Mouse (Mus musculus): ENCODE data around the gene Dnajc30.
A peak's percentile ranks its signal among the peaks of the same experiment; 100 is the strongest.
"Not testable (repeated sequence)": the region's sequence is repeated elsewhere in the genome, so short reads cannot be mapped to it uniquely, and the experiment has no call there.

The Dnajc30 gene

DNA sequence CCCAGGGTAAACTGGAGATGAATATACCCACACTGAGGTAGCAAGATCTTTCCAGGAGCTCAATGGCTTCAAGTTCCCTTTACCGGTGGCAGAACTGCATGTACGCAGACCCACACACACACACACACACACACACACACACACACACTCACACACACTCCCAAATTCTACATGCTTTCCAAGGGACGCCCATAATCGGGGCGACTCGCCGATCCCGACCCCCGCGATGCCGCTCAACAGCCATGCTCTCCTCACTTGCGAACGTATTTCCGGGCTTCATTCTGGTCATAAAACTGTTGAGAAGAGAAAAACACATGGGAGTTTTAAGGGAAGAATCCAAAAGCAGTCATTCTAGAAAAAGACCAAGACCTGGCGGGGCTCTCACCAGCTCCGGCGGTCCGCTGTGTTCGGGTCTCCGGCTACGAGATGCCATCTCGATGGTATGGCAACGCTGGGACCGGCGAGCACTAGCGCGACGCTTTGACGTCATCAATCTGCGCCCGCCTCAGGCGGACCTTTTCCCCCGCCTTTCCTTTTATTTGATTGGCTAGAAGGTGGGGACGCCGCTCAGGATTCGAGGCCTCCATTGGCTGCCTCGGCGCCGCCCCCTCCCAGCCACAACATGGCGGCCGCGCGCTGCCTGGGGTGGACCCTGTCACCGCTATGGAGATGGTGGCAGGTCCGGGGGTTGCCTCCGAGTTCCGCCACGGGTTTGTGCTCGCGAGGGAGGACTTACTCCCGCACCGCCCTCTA lies at the start of gene Dnajc30:
Dnajc30 (plus strand) TSS at position 574 of the 753 bp plus-strand sequence.
- peak; percentile 97 for DNase-seq

GRCm38 (mm10) chr5:135015497-135015896 lies 48.5 kb upstream of the Dnajc30 start:
- peak; percentile 89 for DNase-seq

DNA sequence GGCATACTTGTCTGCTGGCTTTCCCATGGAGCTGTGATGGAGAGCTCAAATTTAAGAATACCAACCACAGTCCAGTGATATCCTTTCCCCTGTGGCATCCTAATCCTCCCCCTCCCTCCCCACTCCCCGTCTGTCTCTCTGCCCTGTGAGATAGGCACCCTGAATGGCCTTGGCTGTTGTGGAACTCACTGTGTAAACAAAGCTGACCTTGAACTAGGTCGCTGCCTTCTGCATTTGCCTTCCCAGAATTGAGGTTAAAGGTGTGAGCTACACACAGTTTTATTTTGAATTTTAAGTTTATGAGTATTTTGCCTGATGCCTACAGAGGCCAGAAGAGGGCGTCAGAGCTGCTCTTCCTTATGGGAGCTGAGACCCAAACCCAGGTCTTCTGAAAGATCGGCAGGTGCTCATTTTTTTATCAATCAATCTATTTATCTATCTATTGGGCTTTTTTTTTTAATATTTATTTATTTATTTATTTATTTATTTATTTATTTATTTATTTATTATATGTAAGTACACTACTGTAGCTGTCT lies 47.7 kb upstream of the Dnajc30 start:
- no peak for DNase-seq

DNA sequence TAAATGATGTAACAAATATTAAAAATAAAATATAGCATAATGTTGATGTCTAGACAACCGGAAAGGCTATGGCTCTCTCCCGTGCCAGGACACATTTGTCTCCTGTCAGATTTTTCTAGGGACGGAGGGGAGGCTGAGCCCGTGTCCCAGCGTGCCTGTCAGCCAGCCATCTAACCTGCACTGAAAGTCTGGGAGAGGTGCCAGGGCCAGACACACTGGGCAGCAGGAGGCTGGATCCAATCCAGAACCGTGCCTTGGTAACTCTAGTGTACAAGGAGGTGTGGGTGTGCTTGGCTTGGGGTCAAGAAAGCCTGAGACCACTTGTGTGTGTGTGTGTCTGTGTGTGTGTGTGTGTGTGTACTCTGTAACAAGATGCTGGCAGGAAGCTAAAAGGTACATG lies 42.2 kb upstream of the Dnajc30 start:
- no peak for DNase-seq

GRCm38 (mm10) chr5:135023344-135024173 lies 40.4 kb upstream of the Dnajc30 start, which contains the start of gene Stx1a:
Gene Stx1a, plus strand, starts transcription at chr5:135023482.
- peak; percentile 95 for DNase-seq

- DNase-seq: peak; percentile 43
These were observed 39.3 kb upstream of the Dnajc30 start for GRCm38 (mm10) chr5:135024665-135025224.

DNA sequence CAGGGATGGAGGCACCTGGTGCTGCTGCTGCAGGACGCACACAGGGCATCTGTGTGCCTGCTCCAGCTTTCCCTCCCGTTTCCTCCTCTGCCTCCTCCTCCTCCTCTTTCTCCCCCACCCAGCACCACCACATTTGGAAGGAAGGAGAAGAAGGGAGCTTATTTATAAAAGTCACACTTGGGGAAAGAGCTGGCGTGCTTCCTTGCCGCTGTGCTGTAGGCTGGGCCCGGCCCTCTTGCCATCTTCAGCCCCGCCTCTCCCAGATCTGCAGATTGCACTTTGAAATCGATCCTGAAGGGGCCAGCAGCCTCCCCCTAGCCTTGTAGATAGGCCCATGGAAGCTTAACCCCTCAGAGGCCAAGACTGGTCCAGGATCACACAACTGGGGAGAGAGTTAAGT lies 38.1 kb upstream of the Dnajc30 start:
- no peak for DNase-seq

GRCm38 (mm10) chr5:135029007-135029854 lies 34.8 kb upstream of the Dnajc30 start:
- DNase-seq: no peak

DNA sequence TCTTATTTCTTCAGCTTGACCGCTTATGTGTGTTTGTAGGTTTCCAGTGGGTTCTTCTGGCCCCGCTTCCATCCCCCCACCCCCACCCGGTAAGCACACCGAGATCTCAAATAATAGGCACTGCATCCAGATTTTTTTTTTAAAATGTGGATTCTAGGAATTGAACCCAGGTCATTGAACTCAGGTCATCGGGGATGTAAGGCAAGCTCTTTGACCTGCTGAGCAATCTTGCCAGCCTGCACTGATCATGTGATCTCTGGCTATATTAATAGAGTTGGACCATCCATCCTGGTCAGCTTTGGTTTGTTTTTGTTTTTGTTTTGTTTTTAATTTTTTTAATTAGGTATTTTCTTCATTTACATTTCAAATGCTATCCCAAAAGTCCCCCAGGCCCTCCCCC lies 31.4 kb upstream of the Dnajc30 start:
- DNase-seq: no peak

DNA sequence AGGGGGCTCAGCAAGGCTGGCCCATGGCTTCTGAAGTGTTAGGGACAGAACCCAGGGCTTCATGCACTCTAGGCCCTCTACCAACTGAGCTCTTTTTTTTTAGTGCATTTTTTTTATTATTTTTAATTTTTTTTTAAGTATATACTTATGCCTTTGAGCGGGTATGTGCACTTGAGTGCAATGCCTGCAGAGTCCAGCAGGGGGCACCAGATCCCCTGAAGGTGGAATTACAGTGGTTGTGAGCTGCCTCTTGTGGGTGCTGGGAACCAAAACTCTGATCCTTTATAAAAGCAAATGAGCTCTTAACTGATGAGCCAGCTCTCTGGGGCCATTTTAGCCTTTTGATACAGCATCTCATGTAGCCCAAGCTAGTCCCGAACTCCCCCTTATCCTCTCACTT lies 29.4 kb upstream of the Dnajc30 start:
- DNase-seq: no peak

DNA sequence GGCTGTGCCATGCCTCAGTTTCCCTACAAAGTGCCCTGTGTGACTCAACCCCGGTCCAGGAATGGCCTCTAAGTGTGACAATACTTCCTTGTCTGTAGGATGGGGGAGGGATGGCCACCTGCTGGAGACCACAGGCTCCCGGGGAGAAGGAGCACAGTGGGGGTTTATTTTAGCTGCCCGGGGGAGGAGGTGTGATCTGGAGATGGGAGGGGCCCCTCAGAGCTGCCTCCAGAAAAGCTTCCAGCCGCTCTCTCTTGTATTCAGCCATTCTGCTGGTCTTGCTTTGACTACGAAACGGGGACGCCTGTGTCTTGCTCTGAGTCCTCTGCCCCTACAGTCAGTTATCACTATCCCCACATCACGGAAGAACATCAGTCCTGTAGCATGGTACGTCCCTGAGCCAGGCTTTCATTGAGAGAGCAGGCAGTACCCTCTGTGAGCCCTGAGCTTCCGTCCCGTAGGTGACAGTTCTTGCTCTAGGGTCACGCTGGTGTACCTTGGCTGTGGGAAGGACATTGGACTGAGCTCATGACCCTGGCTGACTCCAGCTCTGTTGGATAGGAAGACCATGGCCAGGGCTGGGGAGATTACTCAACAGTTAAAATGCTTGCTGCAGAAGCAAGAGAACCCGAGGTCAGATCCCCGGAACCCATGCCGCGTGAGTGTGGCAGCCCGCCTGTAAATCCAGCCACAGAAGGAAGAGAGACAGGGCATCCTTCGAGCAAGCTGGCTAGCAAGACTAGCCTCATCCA lies 28.2 kb upstream of the Dnajc30 start:
- no peak for DNase-seq

DNA sequence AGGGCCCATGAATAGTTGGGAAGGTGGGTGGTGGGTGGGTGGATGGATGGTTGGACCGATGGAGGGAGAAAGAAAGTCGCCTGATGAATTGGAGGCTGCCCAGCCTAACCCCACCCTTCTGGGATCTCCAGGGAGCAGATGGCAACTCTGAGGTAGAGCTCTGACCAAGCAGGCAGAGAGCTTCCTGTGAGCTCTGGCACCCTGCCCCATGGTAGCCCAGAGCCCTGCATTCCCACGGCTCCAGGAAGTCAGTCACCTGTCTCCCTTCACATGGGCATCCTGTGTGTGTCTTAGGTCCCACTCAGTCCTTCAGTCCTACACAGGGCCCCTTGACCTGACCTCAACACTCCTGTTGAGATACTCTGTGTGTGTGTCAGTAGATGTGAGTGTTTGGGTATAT lies 26.1 kb upstream of the Dnajc30 start:
- DNase-seq: no peak

DNA sequence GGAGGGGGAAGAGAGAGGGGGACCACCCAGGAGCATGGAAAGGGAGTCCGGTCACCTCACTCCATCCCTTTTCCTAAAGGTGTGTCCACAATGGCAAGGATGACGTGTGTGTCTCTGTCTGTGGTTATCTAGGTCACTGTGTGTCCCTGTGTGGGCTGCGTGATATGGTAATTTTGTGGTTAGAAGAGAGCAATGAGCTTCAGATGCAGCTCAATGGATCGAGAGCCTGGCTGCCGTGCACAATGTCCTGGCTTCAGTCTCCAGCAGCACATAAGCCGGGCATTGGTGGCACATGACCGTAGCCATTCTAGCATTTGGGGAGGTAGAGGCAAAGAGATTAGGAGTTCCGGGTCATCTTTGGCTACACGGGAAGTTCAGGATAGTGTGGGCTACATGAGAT lies 24.5 kb upstream of the Dnajc30 start:
- DNase-seq: no peak

GRCm38 (mm10) chr5:135040059-135040458 lies 23.9 kb upstream of the Dnajc30 start:
- no peak for DNase-seq

- DNase-seq: no peak
These were observed 23.2 kb upstream of the Dnajc30 start for GRCm38 (mm10) chr5:135040777-135041176.

GRCm38 (mm10) chr5:135042105-135042788 lies 21.8 kb upstream of the Dnajc30 start:
- no peak for DNase-seq

DNA sequence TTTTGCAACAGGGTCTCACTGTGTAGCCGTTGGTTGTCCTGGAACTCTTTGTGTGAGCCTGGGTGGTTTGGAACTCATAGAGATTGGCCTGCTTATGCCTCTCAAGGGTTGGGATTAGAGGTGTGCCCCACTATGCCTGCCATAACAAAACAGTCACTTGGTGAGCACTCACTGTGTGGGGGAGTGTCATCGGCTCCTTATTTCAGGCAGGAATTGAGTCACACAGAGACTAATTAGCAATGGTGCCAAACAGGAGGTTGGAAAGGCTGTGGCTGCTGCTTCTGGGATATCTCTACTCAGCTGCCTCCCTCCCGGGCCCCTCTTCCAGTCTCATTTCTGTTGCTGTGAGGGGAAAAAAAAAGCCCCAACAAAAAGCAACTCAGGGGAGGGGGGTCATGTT lies 19.4 kb upstream of the Dnajc30 start:
- no peak for DNase-seq

GRCm38 (mm10) chr5:135048539-135048938 lies 15.5 kb upstream of the Dnajc30 start:
- no peak for DNase-seq

GRCm38 (mm10) chr5:135049268-135049667 lies 14.7 kb upstream of the Dnajc30 start:
- not testable (repeated sequence) for DNase-seq

DNA sequence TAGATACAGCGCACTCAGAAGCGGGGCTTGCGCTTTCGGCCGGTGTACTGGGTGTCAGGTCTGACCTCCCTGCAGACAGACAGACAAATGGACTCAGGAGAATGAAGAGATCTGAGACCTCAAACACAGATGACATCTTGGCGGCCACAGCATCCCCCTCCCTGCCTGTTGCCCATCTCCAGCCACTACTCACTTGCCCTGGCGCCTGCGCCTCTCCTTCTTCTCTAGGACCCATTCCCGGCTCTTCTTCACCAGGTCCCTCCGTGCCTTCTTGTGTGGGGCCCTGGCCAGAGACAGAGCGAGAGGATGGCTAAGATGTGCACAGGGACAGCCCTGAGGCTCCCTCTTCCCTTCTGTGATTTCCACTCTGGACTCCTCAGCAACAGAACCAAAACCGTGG lies 10.6 kb upstream of the Dnajc30 start:
- no peak for DNase-seq

GRCm38 (mm10) chr5:135064382-135064766 lies 372 bp downstream of the Dnajc30 start:
- DNase-seq: no peak
